22 mouse cellular contexts compared by ENCODE assay signal in genomic region chr19:41323813-41324212, GRCm38 (mm10).
DNase-seq lines count a peak whose midpoint lies in the region; TF ChIP-seq lines count a peak whose summit lies in the region.
"Had no signal": no experiment of that assay in that cellular context is flagged by ENCODE, and none has a peak within 500 bp of the region (broad histone marks: within the 10 kb centered on the region; RNA-seq: fewer than 3 reads in every experiment).

No protein-coding gene starts in this region.

- peaks cover 4% of the 10 kb centered on the region for H3K4me1 ChIP-seq in liver, adult 2 months (ENCODE audit: control insufficient read depth, insufficient read depth, low read length)
- peaks cover 30 to 85% of the 10 kb centered on the region in 2 experiments for H3K4me1 ChIP-seq in CH12.LX (ENCODE audit: control insufficient read depth in 1 of 2, insufficient read depth in 2 of 2)
- peaks cover 62% of the 10 kb centered on the region for H3K4me1 ChIP-seq in bone marrow macrophage, adult 2 months (ENCODE audit: control insufficient read depth, insufficient read depth, low read length)

- TF ChIP-seq RAD21 in CH12.LX (IDR thresholded peaks at IDR 0.05; ENCODE audit: low read depth, low read length) = no peak

- no peak for TF ChIP-seq CTCF in liver, adult 2 months (IDR thresholded peaks at IDR 0.05; ENCODE audit: low read depth, low read length)
- TF ChIP-seq CTCF in CH12.LX (conservative IDR thresholded peaks at IDR 0.05 in 1 of 2, IDR thresholded peaks at IDR 0.05 in 1 of 2; ENCODE audit: low read depth in 2 of 2, low read length in 2 of 2) = no peak
- no peak for TF ChIP-seq CTCF in bone marrow macrophage, adult 2 months (IDR thresholded peaks at IDR 0.05; ENCODE audit: low read depth, low read length)

- H3K9ac ChIP-seq in liver, adult 2 months (ENCODE audit: low read depth, low read length) = no peak overlapping the region
- no peak overlapping the region for H3K9ac ChIP-seq in CH12.LX (ENCODE audit: insufficient read depth, low read depth)

- no peak for TF ChIP-seq EP300 in CH12.LX (IDR thresholded peaks at IDR 0.05; ENCODE audit: low read length)

- dilution Hi-C loops in CH12.LX (cut with MboI; ENCODE audit: extremely low pct_ligation_motif_present, extremely low pct_unique_long_range_greater_than_20kb, low sequenced_read_pairs) = no loop called here

- no peaks in the 10 kb centered on the region; the same call in 1 of the 2 replicates for H3K79me2 ChIP-seq in liver, adult 2 months (ENCODE audit: control insufficient read depth, insufficient read depth, low read length)
- H3K79me2 ChIP-seq in CH12.LX (replicated peaks; ENCODE audit: control insufficient read depth, extremely low read depth, insufficient read depth, poor library complexity, severe bottlenecking) (peaks cover 3% of the 10 kb centered on the region; the same call in 1 of the 2 replicates), macrophage (ENCODE audit: inconsistent target) (peaks cover 94% of the 10 kb centered on the region)

- H3K36me3 ChIP-seq in liver, adult 2 months (ENCODE audit: control insufficient read depth, insufficient read depth, low read length) = peaks cover 54% of the 10 kb centered on the region
- H3K36me3 ChIP-seq in CH12.LX (replicated peaks in 1 of 2; ENCODE audit: control insufficient read depth in 1 of 2, insufficient read depth in 1 of 2, low read length in 1 of 2) (peaks cover 74 to 98% of the 10 kb centered on the region in 2 experiments), macrophage (ENCODE audit: inconsistent target) (peaks cover 87% of the 10 kb centered on the region)
- H3K36me3 ChIP-seq: G1E had no signal

- no peaks in the 10 kb centered on the region for H3K27me3 ChIP-seq in liver, adult 2 months (ENCODE audit: control insufficient read depth, insufficient read depth, low read length)
- no peaks in the 10 kb centered on the region for H3K27me3 ChIP-seq in CH12.LX (replicated peaks)
- H3K27me3 ChIP-seq: Patski had no signal

- TF ChIP-seq POLR2A in liver, adult 2 months (IDR thresholded peaks at IDR 0.05; ENCODE audit: extremely low read depth, insufficient read depth, low read length) = no peak
- no peak for TF ChIP-seq POLR2A in CH12.LX (IDR thresholded peaks at IDR 0.05; ENCODE audit: low read depth, low read length)
- no peak for TF ChIP-seq POLR2A in bone marrow macrophage, adult 2 months (IDR thresholded peaks at IDR 0.05; ENCODE audit: borderline replicate concordance, low read depth, low read length)

- H3K27ac ChIP-seq in liver, adult 2 months (replicated peaks; ENCODE audit: insufficient read depth, low read depth, low read length) = no peak overlapping the region
- H3K27ac ChIP-seq in CH12.LX (ENCODE audit: insufficient read depth, low read depth) = peak overlapping the region; percentile 66
- peak overlapping the region; percentile 97 for H3K27ac ChIP-seq in bone marrow macrophage, adult 2 months (ENCODE audit: insufficient read depth, low read depth, low read length)
- peak overlapping the region; percentile 92 for H3K27ac ChIP-seq in macrophage

- H3K9me3 ChIP-seq in CH12.LX (replicated peaks; ENCODE audit: low read length) = no peaks in the 10 kb centered on the region
- H3K9me3 ChIP-seq: G1E had no signal

- DNase-seq in liver, adult 2 months (ENCODE audit: extremely low read depth, low read depth, low spot score) = peak; percentile 19
- no peak for DNase-seq in liver
- DNase-seq in CH12.LX (ENCODE audit: extremely low read depth) = no peak
- no peak for DNase-seq in kidney, adult 8-10 months
- no peak for DNase-seq in adrenal gland, adult 18-20 months (ENCODE audit: low spot score in 2 of 2)
- no peak for DNase-seq in lung, postnatal 14 days
- DNase-seq: adrenal gland, adult 2 months; adrenal gland, adult 8-10 months; adrenal gland, postnatal 10 days; adrenal gland, postnatal 14 days; adrenal gland, postnatal 25 days; adrenal gland, postnatal 36 days; B cell, adult 2 months; cerebellum, adult 11 months; cerebellum, adult 11-12 months; cerebellum, adult 18-20 months; cerebellum, adult 2 months; cerebellum, adult 8-10 months had no signal

- H3K4me2 ChIP-seq in CH12.LX (ENCODE audit: insufficient read depth, low read depth, poor library complexity, severe bottlenecking) = peak overlapping the region; percentile 54

- in situ Hi-C loops in CH12.LX (cut with MboI; ENCODE audit: low pct_ligation_motif_present, low pct_unique_long_range_greater_than_20kb, low sequenced_read_pairs) = loop anchor here (25.0 kb wide), 2 partner anchors 138 to 438 kb away; no protein-coding TSS in a partner anchor

- H3K4me3 ChIP-seq in liver, adult 2 months (ENCODE audit: insufficient read depth, low read depth, low read length) = no peak overlapping the region
- H3K4me3 ChIP-seq in CH12.LX (replicated peaks in 1 of 3; ENCODE audit: low read depth in 2 of 3, low read length in 2 of 3, poor library complexity in 1 of 3) (no peak overlapping the region), macrophage (ENCODE audit: inconsistent target) (no peak overlapping the region)
- H3K4me3 ChIP-seq in bone marrow macrophage, adult 2 months (ENCODE audit: insufficient read depth, low read length) = no peak overlapping the region

TF ChIP-seq in CH12.LX, 34 proteins besides CTCF, POLR2A, EP300 and RAD21:
- peak; percentile 73 for TF ChIP-seq ZNF384 (IDR thresholded peaks at IDR 0.05; ENCODE audit: low read depth, low read length)
- no peak for TF ChIP-seq BHLHE40 (IDR thresholded peaks at IDR 0.05; ENCODE audit: low read depth, low read length)
- no peak for TF ChIP-seq CHD2 (IDR thresholded peaks at IDR 0.05; ENCODE audit: low read length)
- TF ChIP-seq MEF2A (IDR thresholded peaks at IDR 0.05; ENCODE audit: borderline replicate concordance, low read depth, low read length) = peak; percentile 92
- TF ChIP-seq SMC3 (IDR thresholded peaks at IDR 0.05; ENCODE audit: low read depth, low read length) = no peak
- TF ChIP-seq RCOR1 (conservative IDR thresholded peaks at IDR 0.05; ENCODE audit: low read depth, low read length) = no peak
- TF ChIP-seq MXI1 (IDR thresholded peaks at IDR 0.05; ENCODE audit: low read depth, low read length) = no peak
- peak; percentile 54; the same call in 1 of the 2 replicates for TF ChIP-seq ETS1 (conservative IDR thresholded peaks at IDR 0.05; ENCODE audit: low read depth, low read length)
- no peak for TF ChIP-seq KAT2A (IDR thresholded peaks at IDR 0.05; ENCODE audit: insufficient replicate concordance, low read length)
- TF ChIP-seq ZKSCAN1 (IDR thresholded peaks at IDR 0.05; ENCODE audit: borderline replicate concordance, low read depth, low read length) = peak; percentile 35; the same call in 1 of the 2 replicates
TF ChIP-seq in CH12.LX: peak in this region for 4.
